Mouse (Mus musculus) intestine, embryonic 14.5 days (tissue): ENCODE results near the gene P4ha2. TPM values are rescaled to one million over a fixed set of nuclear protein-coding genes. Genes with fewer than 3 reads are reported as not detected.

Experiments used
- ATAC-seq: fragments of 200-750 bp; cut with Nextera tagmentation; replicated peaks from 2 replicates; pipeline ENCODE4 v1.8.0; 2017; ENCODE audit warnings: low read depth, moderate number of reproducible peaks, moderate TSS enrichment, moderate library complexity; ENCODE audit not compliant: low FRiP score, low TSS enrichment
- DNase-seq: peaks from one replicate; pipeline ENCODE4 v3.0.0-alpha.2; 2018; ENCODE audit warnings: low spot score
- H3K27ac ChIP-seq: fragments of 300-500 bp; sonication (generic); 2 replicates; pipeline ENCODE4 v1.5.1; 2014; ENCODE audit warnings: low read depth, mild to moderate bottlenecking, control low read depth
- H3K27me3 ChIP-seq: fragments of 300-500 bp; sonication (generic); replicated peaks from 2 replicates; pipeline ENCODE4 v1.6.1; 2014; ENCODE audit warnings: low read length, control low read depth; ENCODE audit not compliant: control insufficient read depth, insufficient read depth
- H3K36me3 ChIP-seq: fragments of 300-500 bp; sonication (generic); 2 replicates; pipeline ENCODE4 v1.6.1; 2014; ENCODE audit warnings: low read length, control low read depth; ENCODE audit not compliant: control insufficient read depth, insufficient read depth
- H3K4me1 ChIP-seq: fragments of 300-500 bp; sonication (generic); replicated peaks from 2 replicates; pipeline ENCODE4 v1.6.1; 2014; ENCODE audit warnings: low read length, control low read depth, mixed read lengths; ENCODE audit not compliant: control insufficient read depth, insufficient read depth
- H3K4me2 ChIP-seq: fragments of 300-500 bp; sonication (generic); 2 replicates; pipeline ENCODE4 v1.6.1; 2014; ENCODE audit warnings: low read length
- H3K4me3 ChIP-seq: fragments of 300-500 bp; sonication (generic); 2 replicates; pipeline ENCODE4 v1.5.1; 2014; ENCODE audit warnings: low read depth, low read length, control low read depth, mixed read lengths
- H3K9ac ChIP-seq: fragments of 300-500 bp; sonication (generic); 2 replicates; pipeline ENCODE4 v1.6.1; 2014; ENCODE audit warnings: mild to moderate bottlenecking, low read length
- H3K9me3 ChIP-seq: fragments of 300-500 bp; sonication (generic); 2 replicates; pipeline ENCODE4 v1.6.1; 2016; ENCODE audit warnings: low read length, control low read depth; ENCODE audit not compliant: control insufficient read depth
- WGBS: fragments of 180-500 bp; shearing (Covaris S2); extraction: QIAGEN DNeasy Blood & Tissue Kit; methylation state at CpG from one replicate; pipeline ENCODE4 v1.1.7; 2014; 5-methylcytosine and 5-hydroxymethylcytosine counted together
- polyA plus RNA-seq: library from polyadenylated mRNA; unstranded; fragments of >200 nt; fragmentation: Nextera tagmentation; extraction: Ambion mirVana; gene quantifications from 2 replicates; pipeline ENCODE4 v1.2.1, GENCODE M21; 2014

The P4ha2 gene
- polyA plus RNA-seq, 1 experiment from 2014 or later = 38.7 TPM

DNA sequence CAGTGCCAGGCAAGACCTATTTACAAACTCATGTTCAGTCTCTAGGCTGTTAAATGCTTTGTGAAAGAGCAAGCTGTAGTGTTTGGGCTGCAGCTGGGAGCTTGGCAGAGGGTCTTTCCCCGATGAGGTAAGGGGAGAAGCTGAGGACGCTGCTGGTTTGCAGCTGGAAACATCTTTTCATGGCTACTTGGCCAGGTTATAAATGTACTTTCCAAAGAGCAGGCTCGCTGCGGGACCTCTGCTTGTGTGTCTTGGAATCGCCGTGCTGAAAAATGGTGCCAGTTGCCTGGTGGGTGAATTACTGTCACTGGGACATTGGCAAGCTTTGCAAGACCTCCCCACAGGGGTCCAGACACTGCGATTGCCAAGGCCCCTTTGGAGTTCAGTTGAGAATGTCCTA, 7.3 kb downstream of the P4ha2 start:
- DNase-seq (no peak), ATAC-seq (no peak)
- Histone ChIP-seq H3K4me1 (peaks cover 13% of the 10 kb centered on the region; the same call in 1 of the 2 replicates), H3K4me2 (no peak overlapping the region), H3K9ac (no peak overlapping the region), H3K27me3 (no peaks in the 10 kb centered on the region), H3K4me3 (no peak overlapping the region), H3K36me3 (0 out of 2 replicates have a peak, but pooled peaks cover 11% of the 10 kb centered on the region), H3K27ac (no peak overlapping the region), H3K9me3 (no peaks in the 10 kb centered on the region)
- WGBS = 83% methylated on average over 7 of the region's 7 CpGs

DNA sequence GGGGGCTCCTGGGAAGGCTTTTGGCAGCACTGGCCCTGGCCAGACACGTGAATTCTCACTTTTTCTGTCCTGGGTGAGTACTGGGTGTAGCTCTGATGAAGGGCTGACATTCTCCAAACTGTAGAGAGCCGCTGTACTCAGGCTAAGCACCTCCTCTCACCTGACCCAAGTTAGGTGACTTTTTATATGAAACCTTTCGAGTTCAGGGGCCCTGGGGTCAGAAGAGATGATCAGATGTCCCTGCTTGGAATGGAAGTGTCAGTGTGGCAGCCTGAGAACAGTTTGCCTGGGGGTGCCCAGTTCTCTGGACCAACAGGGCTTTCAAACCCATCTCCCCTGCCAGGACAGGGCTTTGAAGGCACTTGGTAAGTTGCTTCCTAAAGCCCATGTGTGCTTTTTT, 8.2 kb downstream of the P4ha2 start:
- no peak overlapping the region for H3K27ac ChIP-seq
- 78% methylated on average over 3 of the region's 3 CpGs for WGBS
- no peak for DNase-seq

DNA sequence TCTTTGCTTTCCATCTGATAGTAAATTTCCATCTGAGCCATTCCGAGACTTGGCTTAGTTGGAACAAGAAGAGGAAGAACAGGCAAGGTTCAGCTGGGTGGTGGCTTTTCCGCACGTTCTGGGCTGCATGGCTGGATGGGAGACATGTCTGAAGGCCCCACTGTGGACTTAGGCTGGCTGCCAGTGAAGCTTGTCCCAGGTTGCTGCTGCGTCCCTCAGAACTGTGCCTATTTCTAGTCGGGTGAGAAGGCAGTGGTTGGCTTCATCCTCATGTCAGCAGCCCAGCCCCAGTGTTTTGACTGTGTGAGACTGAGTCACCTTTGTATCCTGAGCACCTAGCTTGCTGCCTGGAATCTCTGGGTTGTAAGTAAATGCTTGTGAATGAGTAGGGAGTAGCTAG, 9.0 kb downstream of the P4ha2 start:
- Histone ChIP-seq H3K27ac (no peak overlapping the region), H3K4me2 (no peak overlapping the region), H3K36me3 (0 out of 2 replicates have a peak, but pooled peaks cover 11% of the 10 kb centered on the region), H3K4me1 (peaks cover 20% of the 10 kb centered on the region), H3K9ac (no peak overlapping the region), H3K9me3 (no peaks in the 10 kb centered on the region), H3K4me3 (no peak overlapping the region), H3K27me3 (no peaks in the 10 kb centered on the region)
- ATAC-seq = no peak
- no peak for DNase-seq
- WGBS = 86% methylated on average over 5 of the region's 5 CpGs

More for the DNA sequence above, 8.2 kb downstream of the P4ha2 start:
- no peak overlapping the region for H3K4me3 ChIP-seq
- no peak overlapping the region for H3K4me2 ChIP-seq
- H3K9me3 ChIP-seq = no peaks in the 10 kb centered on the region
- no peak for ATAC-seq
- H3K27me3 ChIP-seq = no peaks in the 10 kb centered on the region
- H3K9ac ChIP-seq = no peak overlapping the region
- H3K36me3 ChIP-seq = 0 out of 2 replicates have a peak, but pooled peaks cover 11% of the 10 kb centered on the region
- H3K4me1 ChIP-seq = peaks cover 15% of the 10 kb centered on the region

DNA sequence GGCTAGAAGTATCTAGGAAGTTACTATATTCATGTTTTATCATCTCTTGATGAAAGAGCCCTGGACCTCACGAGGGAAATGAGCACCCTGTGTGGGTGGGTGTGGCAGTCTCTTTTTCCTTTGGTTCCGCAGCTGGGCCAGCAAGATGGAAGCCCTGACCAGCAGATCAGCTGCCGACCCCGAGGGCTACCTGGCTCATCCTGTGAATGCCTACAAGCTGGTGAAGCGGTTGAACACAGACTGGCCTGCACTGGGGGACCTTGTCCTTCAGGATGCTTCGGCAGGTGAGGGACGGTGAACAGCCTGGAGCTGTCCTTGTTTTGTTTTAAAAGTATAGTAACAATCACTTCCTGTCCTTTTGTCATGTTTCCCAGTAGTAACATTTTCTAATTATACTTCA, 11.4 kb downstream of the P4ha2 start:
- Histone ChIP-seq H3K4me2 (no peak overlapping the region), H3K4me3 (no peak overlapping the region), H3K36me3 (0 out of 2 replicates have a peak, but pooled peaks cover 14% of the 10 kb centered on the region), H3K27ac (no peak overlapping the region), H3K9me3 (no peaks in the 10 kb centered on the region), H3K9ac (no peak overlapping the region), H3K27me3 (no peaks in the 10 kb centered on the region), H3K4me1 (peaks cover 22% of the 10 kb centered on the region)
- ATAC-seq (no peak), DNase-seq (no peak)
- WGBS = 82% methylated on average over 7 of the region's 7 CpGs

DNA sequence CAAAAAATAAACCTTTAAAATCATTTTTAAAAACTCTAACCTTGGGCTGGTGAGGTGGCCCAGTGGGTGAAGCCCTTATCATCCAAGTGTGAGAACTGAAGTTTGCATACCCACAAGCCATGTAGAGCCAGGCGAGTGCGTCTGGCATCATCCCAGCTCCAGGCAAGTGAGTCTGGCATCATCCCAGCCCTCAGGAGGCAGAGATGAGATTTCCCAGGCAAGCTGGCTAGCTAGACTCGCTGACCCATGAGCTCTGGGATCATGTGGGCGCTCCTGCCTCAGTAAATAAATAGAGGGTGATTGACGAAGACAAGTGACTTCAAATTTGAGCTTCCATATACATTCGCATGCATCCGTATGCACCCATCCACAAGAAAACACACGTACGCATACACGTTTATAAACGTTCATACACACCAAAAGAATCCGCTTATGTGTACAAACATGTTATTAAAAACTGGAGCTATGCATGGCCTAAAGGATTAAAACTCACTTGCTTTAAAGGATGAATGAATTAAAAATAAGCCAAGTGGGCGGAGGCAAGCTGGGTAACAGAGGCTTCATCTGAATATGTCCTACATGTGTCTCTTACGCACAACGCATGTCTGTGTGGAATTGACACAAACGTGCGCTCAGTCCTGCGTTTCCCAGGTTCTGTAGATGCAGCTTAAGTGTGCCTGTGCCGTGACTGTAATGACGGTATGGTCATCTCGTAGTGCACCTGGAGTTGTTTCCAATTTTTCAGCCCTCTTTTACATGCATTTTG, 12.3 kb downstream of the P4ha2 start:
- Histone ChIP-seq H3K9me3 (no peaks in the 10 kb centered on the region), H3K36me3 (peaks cover 16% of the 10 kb centered on the region; the same call in 1 of the 2 replicates), H3K27ac (peak overlapping the region; percentile 89), H3K27me3 (no peaks in the 10 kb centered on the region), H3K4me2 (peak overlapping the region; percentile 41), H3K4me3 (no peak overlapping the region), H3K4me1 (peaks cover 22% of the 10 kb centered on the region), H3K9ac (no peak overlapping the region)
- peak; percentile 12; the same call in 1 of the 2 replicates for ATAC-seq
- 66% methylated on average over 21 of the region's 21 CpGs for WGBS
- DNase-seq = no peak

DNA sequence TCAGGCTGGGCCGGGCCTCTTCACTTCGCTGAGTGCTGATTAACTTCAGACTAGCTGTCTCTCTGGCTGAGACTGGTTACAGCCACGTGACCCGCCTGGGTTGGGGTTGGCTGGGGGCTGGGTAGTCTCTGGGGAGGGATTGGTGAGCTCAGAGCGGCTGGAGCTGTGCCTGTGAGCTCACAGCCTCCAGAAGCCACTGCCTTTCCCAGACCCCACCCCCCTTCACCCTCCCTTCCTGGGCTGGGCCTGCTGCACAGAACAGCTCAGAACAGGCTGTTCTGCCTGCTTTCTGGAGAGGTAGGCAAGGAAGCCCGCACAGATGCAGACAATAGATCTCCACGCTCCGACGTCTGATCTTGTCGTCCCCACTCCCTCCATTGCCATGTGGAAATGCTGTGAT, 13.0 kb downstream of the P4ha2 start:
- Histone ChIP-seq H3K9ac (peak overlapping the region; percentile 40), H3K4me1 (peaks cover 22% of the 10 kb centered on the region), H3K27ac (peak overlapping the region; percentile 89), H3K4me2 (peak overlapping the region; percentile 41), H3K36me3 (peaks cover 24% of the 10 kb centered on the region; the same call in 1 of the 2 replicates), H3K27me3 (no peaks in the 10 kb centered on the region), H3K4me3 (0 out of 2 replicates have a peak overlapping the region, but pooled peaks have one; percentile 7), H3K9me3 (no peaks in the 10 kb centered on the region)
- WGBS = 1% methylated on average over 10 of the region's 10 CpGs
- peak; percentile 89 for DNase-seq
- peak; percentile 98 for ATAC-seq

DNA sequence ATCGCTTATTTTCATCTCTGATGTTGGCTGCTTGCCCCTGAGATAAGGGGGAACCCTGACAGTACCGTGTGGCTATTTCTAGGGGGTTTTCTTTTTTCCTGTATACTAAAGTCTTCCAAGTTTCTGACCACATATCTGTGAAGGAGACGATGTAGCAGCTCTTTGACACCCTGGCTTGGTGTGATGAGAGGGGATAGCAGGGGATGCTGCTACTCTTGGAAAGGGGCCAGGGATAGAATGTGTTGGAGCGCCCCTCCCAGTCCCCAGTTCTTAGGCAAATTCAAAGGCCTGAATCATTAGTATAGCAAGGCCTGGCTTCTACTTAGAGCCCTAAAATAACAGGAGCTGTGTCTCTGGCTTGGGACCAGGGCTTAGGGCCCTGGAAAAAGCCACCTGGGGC, 13.5 kb downstream of the P4ha2 start:
- no peak for DNase-seq
- 0 out of 2 replicates have a peak overlapping the region, but pooled peaks have one; percentile 7 for H3K4me3 ChIP-seq
- H3K4me1 ChIP-seq = peaks cover 22% of the 10 kb centered on the region
- H3K9me3 ChIP-seq = no peaks in the 10 kb centered on the region
- H3K27me3 ChIP-seq = no peaks in the 10 kb centered on the region
- H3K4me2 ChIP-seq = peak overlapping the region; percentile 41
- H3K9ac ChIP-seq = peak overlapping the region; percentile 40
- H3K36me3 ChIP-seq = peaks cover 26% of the 10 kb centered on the region; the same call in 1 of the 2 replicates
- H3K27ac ChIP-seq = peak overlapping the region; percentile 89
- ATAC-seq = no peak; the same call in 1 of the 2 replicates
- 21% methylated on average over 4 of the region's 4 CpGs for WGBS

DNA sequence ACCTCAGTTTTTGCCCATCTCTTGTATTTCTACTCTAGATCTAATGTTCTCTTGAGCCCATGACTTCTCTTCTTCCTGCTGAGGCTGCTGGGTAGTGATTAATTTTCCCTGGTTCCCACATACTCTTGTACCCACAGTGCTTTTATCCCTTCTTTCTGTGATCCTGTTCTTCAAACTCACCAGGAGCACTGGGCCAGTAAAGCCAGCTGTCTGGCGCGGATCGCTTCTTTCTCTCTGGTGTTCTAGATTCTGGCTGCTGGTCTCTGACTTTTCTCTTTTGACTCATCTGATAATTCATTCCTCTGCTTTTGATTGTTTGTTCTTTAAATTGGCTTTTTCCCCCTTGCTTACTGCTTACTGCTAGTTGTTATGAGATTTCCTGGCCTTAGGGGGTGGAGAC, 14.9 kb downstream of the P4ha2 start:
- H3K36me3 ChIP-seq = peaks cover 33% of the 10 kb centered on the region
- peaks cover 22% of the 10 kb centered on the region for H3K4me1 ChIP-seq
- no peaks in the 10 kb centered on the region for H3K27me3 ChIP-seq
- DNase-seq (no peak), ATAC-seq (no peak)
- H3K27ac ChIP-seq = no peak overlapping the region
- no peaks in the 10 kb centered on the region for H3K9me3 ChIP-seq
- no peak overlapping the region for H3K4me3 ChIP-seq
- no peak overlapping the region for H3K9ac ChIP-seq
- WGBS = 96% methylated on average over 3 of the region's 3 CpGs
- no peak overlapping the region for H3K4me2 ChIP-seq
